Mouse (Mus musculus) CH12.LX (cell line): ENCODE measurements at regions not wholly inside any gene's neighbourhood (a gene's known extent, or its start where the extent isn't known, plus 50 kb on each side); places are given as distances from the start of the nearest gene placed in this dataset.

Experiments used
- DNase-seq: peaks from one replicate; pipeline ENCODE4 v3.0.0-alpha.2; 2013; ENCODE audit errors: extremely low read depth
- H3K27ac ChIP-seq: 2 replicates; pipeline ENCODE4 v1.5.1; 2012; ENCODE audit warnings: low read depth, mild to moderate bottlenecking, control low read depth, moderate library complexity; ENCODE audit not compliant: insufficient read depth
- H3K27me3 ChIP-seq: replicated peaks from 2 replicates; pipeline ENCODE3; 2012; ENCODE audit warnings: inconsistent platforms
- H3K36me3 ChIP-seq, 2 experiments: replicated peaks in 1 of 2; 2 replicates each; pipeline versions ENCODE3 to v1.6.1; 2012; ENCODE audit warnings: inconsistent platforms in 1 of 2, low read length in 1 of 2, mild to moderate bottlenecking in 1 of 2, mixed read lengths in 1 of 2, moderate library complexity in 1 of 2; ENCODE audit not compliant: control insufficient read depth in 1 of 2, insufficient read depth in 1 of 2
- H3K4me1 ChIP-seq, 2 experiments: 2 replicates each; pipeline ENCODE4 v1.6.1; 2012; ENCODE audit warnings: inconsistent platforms in 1 of 2, moderate library complexity in 1 of 2; ENCODE audit not compliant: insufficient read depth in 2 of 2, control insufficient read depth in 1 of 2
- H3K4me2 ChIP-seq: 2 replicates; pipeline ENCODE4 v1.6.1; 2012; ENCODE audit warnings: low read depth, mild to moderate bottlenecking, control low read depth; ENCODE audit not compliant: poor library complexity, insufficient read depth, severe bottlenecking
- H3K4me3 ChIP-seq, 3 experiments: fragments of 150-350 bp in 1 of 3; sonication (generic) in 1 of 3; replicated peaks in 1 of 3; 2 replicates each; pipeline versions ENCODE3 to v1.5.1; 2011 to 2012; ENCODE audit warnings: low read depth in 2 of 3, low read length in 2 of 3, mild to moderate bottlenecking in 2 of 3, moderate library complexity in 2 of 3, control low read depth in 1 of 3, improper control_type of control experiment in 1 of 3, inconsistent platforms in 1 of 3, mixed read lengths in 1 of 3; ENCODE audit not compliant: poor library complexity in 1 of 3
- H3K79me2 ChIP-seq: replicated peaks from 2 replicates; pipeline ENCODE4 v1.6.1; 2012; ENCODE audit warnings: mild to moderate bottlenecking, moderate library complexity; ENCODE audit not compliant: control insufficient read depth, poor library complexity, insufficient read depth, severe bottlenecking; ENCODE audit errors: extremely low read depth
- H3K9ac ChIP-seq: 2 replicates; pipeline ENCODE4 v1.6.1; 2012; ENCODE audit warnings: low read depth, mild to moderate bottlenecking, control low read depth, moderate library complexity; ENCODE audit not compliant: insufficient read depth
- H3K9me3 ChIP-seq: replicated peaks from 2 replicates; pipeline ENCODE3; 2012; ENCODE audit warnings: low read length, inconsistent platforms, mixed read lengths
- CHD1 ChIP-seq: IDR thresholded peaks from 2 replicates; pipeline ENCODE4 v1.6.1; 2012; ENCODE audit warnings: low read depth, low read length, improper control_type of control experiment, inconsistent platforms
- ELF1 ChIP-seq: IDR thresholded peaks from 2 replicates; pipeline ENCODE4 v1.6.1; 2014; ENCODE audit warnings: low read depth, mild to moderate bottlenecking, inconsistent platforms, low read length, improper control_type of control experiment
- GABPA ChIP-seq: IDR thresholded peaks from 2 replicates; pipeline ENCODE4 v1.6.1; 2012; ENCODE audit warnings: low read depth, low read length, improper control_type of control experiment, inconsistent platforms; ENCODE audit not compliant: insufficient replicate concordance
- HCFC1 ChIP-seq: IDR thresholded peaks from 2 replicates; pipeline ENCODE4 v1.6.1; 2012; ENCODE audit warnings: low read depth, mild to moderate bottlenecking, inconsistent platforms, low read length, improper control_type of control experiment
- IRF4 ChIP-seq: IDR thresholded peaks from 2 replicates; pipeline ENCODE4 v1.6.1; 2014; ENCODE audit warnings: low read depth, mild to moderate bottlenecking, inconsistent platforms, low read length, improper control_type of control experiment
- KAT2A ChIP-seq: IDR thresholded peaks from 2 replicates; pipeline ENCODE4 v1.6.1; 2012; ENCODE audit warnings: low read length, improper control_type of control experiment, inconsistent platforms; ENCODE audit not compliant: insufficient replicate concordance
- MAFK ChIP-seq: IDR thresholded peaks from 2 replicates; pipeline ENCODE4 v1.6.1; 2011; ENCODE audit warnings: low read length, improper control_type of control experiment; ENCODE audit not compliant: insufficient replicate concordance
- MEF2A ChIP-seq: IDR thresholded peaks from 2 replicates; pipeline ENCODE4 v1.6.1; 2014; ENCODE audit warnings: low read depth, mild to moderate bottlenecking, inconsistent platforms, low read length, improper control_type of control experiment, borderline replicate concordance
- MXI1 ChIP-seq: IDR thresholded peaks from 2 replicates; pipeline ENCODE4 v1.6.1; 2011; ENCODE audit warnings: mild to moderate bottlenecking, low read depth, low read length, improper control_type of control experiment
- MYC ChIP-seq: IDR thresholded peaks from 2 replicates; pipeline ENCODE4 v1.6.1; 2011; ENCODE audit warnings: low read depth, mild to moderate bottlenecking, improper control_type of control experiment, low read length
- NELFE ChIP-seq: IDR thresholded peaks from 2 replicates; pipeline ENCODE4 v1.6.1; 2011; ENCODE audit warnings: low read depth, low read length, improper control_type of control experiment
- PAX5 ChIP-seq: IDR thresholded peaks from 2 replicates; pipeline ENCODE4 v1.6.1; 2012; ENCODE audit warnings: low read length, inconsistent platforms, mixed read lengths
- POLR2A ChIP-seq: IDR thresholded peaks from 2 replicates; pipeline ENCODE4 v1.6.1; 2011; ENCODE audit warnings: low read depth, mild to moderate bottlenecking, improper control_type of control experiment, low read length
- POLR2AphosphoS2 ChIP-seq: IDR thresholded peaks from 2 replicates; pipeline ENCODE4 v1.6.1; 2011; ENCODE audit warnings: low read depth, low read length, improper control_type of control experiment
- RAD21 ChIP-seq: IDR thresholded peaks from 2 replicates; pipeline ENCODE4 v1.6.1; 2011; ENCODE audit warnings: low read depth, mild to moderate bottlenecking, low read length, improper control_type of control experiment, moderate library complexity
- RCOR1 ChIP-seq: conservative IDR thresholded peaks from 2 replicates; pipeline ENCODE4 v1.6.1; 2012; ENCODE audit warnings: low read depth, mild to moderate bottlenecking, inconsistent platforms, low read length, improper control_type of control experiment
- USF1 ChIP-seq: IDR thresholded peaks from 2 replicates; pipeline ENCODE4 v1.6.1; 2014; ENCODE audit warnings: low read depth, mild to moderate bottlenecking, inconsistent platforms, low read length, improper control_type of control experiment
- USF2 ChIP-seq: conservative IDR thresholded peaks from 2 replicates; pipeline ENCODE4 v1.6.1; 2011; ENCODE audit warnings: low read depth, low read length, improper control_type of control experiment
- ZC3H11A ChIP-seq: IDR thresholded peaks from 2 replicates; pipeline ENCODE4 v1.6.1; 2012; ENCODE audit warnings: low read depth, mild to moderate bottlenecking, inconsistent platforms, low read length, improper control_type of control experiment
- ZKSCAN1 ChIP-seq: IDR thresholded peaks from 2 replicates; pipeline ENCODE4 v1.6.1; 2012; ENCODE audit warnings: low read depth, inconsistent platforms, low read length, improper control_type of control experiment, borderline replicate concordance
- ZMIZ1 ChIP-seq: IDR thresholded peaks from 2 replicates; pipeline ENCODE4 v1.6.1; 2012; ENCODE audit warnings: low read depth, mild to moderate bottlenecking, inconsistent platforms, low read length, improper control_type of control experiment
- dilution Hi-C: fragments of 300-500 bp; cut with MboI; formaldehyde crosslinking; loops from 2 replicates; pipeline ENCODE4 v1.14.3; 2020; ENCODE audit warnings: low sequenced_read_pairs; ENCODE audit not compliant: extremely low pct_unique_long_range_greater_than_20kb, extremely low pct_ligation_motif_present
- in situ Hi-C: fragments of 300-500 bp; cut with MboI; formaldehyde crosslinking; loops from 3 replicates; pipeline ENCODE4 v1.14.3; 2019; ENCODE audit warnings: low sequenced_read_pairs, low pct_ligation_motif_present, low pct_unique_long_range_greater_than_20kb, mixed read lengths

GRCm38 (mm10) chr12:113255331-113255730 lies 69.6 kb downstream of the Tmem121 start:
- in situ Hi-C loops, result loop anchor here (5.0 to 25.0 kb wide), 2 partner anchors 33 to 182 kb away; no protein-coding TSS in a partner anchor
- H3K4me3 ChIP-seq, result no peak overlapping the region
- H3K4me2 ChIP-seq, result no peak overlapping the region
- peaks cover 19 to 50% of the 10 kb centered on the region in 2 experiments for H3K36me3 ChIP-seq
- dilution Hi-C loops, result no loop called here
- 0 out of 2 replicates have a peak, but pooled peaks cover 5% of the 10 kb centered on the region for H3K79me2 ChIP-seq
- no peaks in the 10 kb centered on the region for H3K27me3 ChIP-seq
- peak overlapping the region; percentile 99 for H3K27ac ChIP-seq
- peak; percentile 63 for DNase-seq
- no peak for TF ChIP-seq IRF4
- no peak for TF ChIP-seq USF1
- TF ChIP-seq RAD21, result no peak
- TF ChIP-seq GABPA, result no peak
- TF ChIP-seq KAT2A, result no peak
- no peak for TF ChIP-seq MEF2A
- no peak for TF ChIP-seq RCOR1
- TF ChIP-seq ELF1, result no peak
- TF ChIP-seq ZMIZ1, result no peak
- no peak for TF ChIP-seq POLR2A
- TF ChIP-seq ZKSCAN1, result no peak
- TF ChIP-seq NELFE, result no peak
- no peak for TF ChIP-seq MAFK
- no peak for TF ChIP-seq CHD1
- TF ChIP-seq HCFC1, result no peak
- no peak for TF ChIP-seq POLR2AphosphoS2
- no peak for TF ChIP-seq ZC3H11A
- TF ChIP-seq, all 38 proteins: peak for 0
- Histone ChIP-seq H3K9ac (peak overlapping the region; percentile 59; the same call in 1 of the 2 replicates), H3K4me1 (peaks cover 71 to 95% of the 10 kb centered on the region in 2 experiments), H3K9me3 (no peaks in the 10 kb centered on the region)

- Histone ChIP-seq H3K9me3 (no peaks in the 10 kb centered on the region), H3K4me1 (peaks cover 71 to 84% of the 10 kb centered on the region in 2 experiments), H3K4me3 (no peak overlapping the region), H3K4me2 (peak overlapping the region; percentile 14; the same call in 1 of the 2 replicates), H3K9ac (peak overlapping the region; percentile 51), H3K79me2 (0 out of 2 replicates have a peak, but pooled peaks cover 5% of the 10 kb centered on the region), H3K27me3 (no peaks in the 10 kb centered on the region), H3K36me3 (peaks cover 19 to 63% of the 10 kb centered on the region in 2 experiments), H3K27ac (peak overlapping the region; percentile 99)
- dilution Hi-C loops (no loop called here), in situ Hi-C loops (loop anchor here (5.0 to 25.0 kb wide), 2 partner anchors 34 to 181 kb away; no protein-coding TSS in a partner anchor)
- DNase-seq, result peak; percentile 55
- TF ChIP-seq MXI1 (no peak), USF2 (no peak), PAX5 (no peak), MYC (0 out of 2 replicates have a peak, but pooled peaks have one; percentile 12)
Measured at GRCm38 (mm10) chr12:113256628-113257027, 70.9 kb downstream of the Tmem121 start.
